Mouse (Mus musculus) embryonic fibroblast, embryonic 13.5 days (primary cell): ENCODE measurements around the gene Pdrg1.
A peak's percentile ranks its signal among the peaks of the same experiment; 100 is the strongest.

Experiments
- CTCF ChIP-seq: IDR thresholded peaks from 2 replicates; pipeline ENCODE4 v1.5.1; 2011; ENCODE audit warnings: mild to moderate bottlenecking, control low read depth, low read length, moderate library complexity, borderline replicate concordance; ENCODE audit not compliant: insufficient read depth
- POLR2A ChIP-seq: IDR thresholded peaks from 2 replicates; pipeline ENCODE4 v1.6.1; 2011; ENCODE audit warnings: low read depth, mild to moderate bottlenecking, control low read depth, low read length, moderate library complexity

DNA sequence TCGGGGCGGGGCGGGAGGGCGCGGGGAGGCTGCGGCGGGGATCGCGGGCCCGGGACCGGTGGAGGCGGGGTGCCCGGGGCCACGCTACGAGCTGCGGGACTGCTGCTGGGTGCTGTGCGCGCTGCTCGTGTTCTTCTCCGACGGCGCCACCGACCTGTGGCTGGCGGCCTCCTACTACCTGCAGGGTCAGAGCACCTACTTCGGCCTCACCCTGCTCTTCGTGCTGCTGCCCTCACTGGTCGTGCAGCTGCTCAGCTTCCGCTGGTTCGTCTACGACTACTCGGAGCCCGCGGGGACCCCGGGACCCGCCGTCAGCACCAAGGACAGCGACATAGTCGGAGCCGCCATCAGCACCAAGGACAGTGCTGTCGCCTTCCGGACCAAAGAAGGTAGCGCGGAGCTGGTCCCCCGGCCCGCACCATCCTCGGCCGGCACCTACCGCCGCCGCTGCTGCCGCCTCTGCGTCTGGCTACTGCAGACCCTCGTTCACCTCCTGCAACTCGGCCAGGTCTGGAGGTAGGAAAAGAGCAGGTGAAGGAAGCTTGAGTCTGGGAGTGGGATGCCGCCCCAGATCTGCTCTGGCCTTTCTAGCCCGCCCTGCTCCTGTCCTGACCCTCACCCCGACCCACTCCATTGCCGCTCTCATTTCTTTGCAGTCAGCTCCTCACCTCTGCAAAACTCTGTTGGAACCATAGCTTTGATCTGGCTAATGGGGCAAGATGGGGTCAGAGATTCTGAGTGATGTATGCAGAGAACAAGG, 17.0 kb upstream of the Pdrg1 start:
- TF ChIP-seq POLR2A: no peak
- peak; percentile 22; the same call in 1 of the 2 replicates for TF ChIP-seq CTCF
